Mouse (Mus musculus) left cerebral cortex, postnatal 4 days (tissue): ENCODE results near the gene Ddx5. TPM values are rescaled to one million over a fixed set of nuclear protein-coding genes. Genes with fewer than 3 reads are reported as not detected.
A peak's percentile ranks its signal among the peaks of the same experiment; 100 is the strongest.

Source experiments
- microRNA-seq: library from miRNA; unstranded; fragments of <30 nt; microRNA quantifications from one replicate; pipeline ENCODE4 v1.2.0, GENCODE M21; 2022
- total RNA-seq, 2 experiments: library from RNA; stranded (reverse); gene quantifications; 2 replicates each; pipeline ENCODE4 v1.2.3; 2021

Ddx5 gene
- total RNA-seq, 2 experiments from 2014 or later = 737 to 784 TPM

Small RNA genes within 50 kb of the gene (microRNA-seq; reads per million reads assigned to microRNA genes)
- not detected for gene Gm25994
- 39.7 reads per million, percentile 42 among the genes with 10 or more reads in this experiment for gene Mir3064

Other genes starting within 250 kb of the Ddx5 start
- gene Tex2, start 175.8 kb downstream of the Ddx5 start, total RNA-seq = 10 to 100 TPM; 70.3 to 76.1 TPM
- gene Pecam1, start 38.6 kb downstream of the Ddx5 start, total RNA-seq = 10 to 100 TPM; 17.7 TPM
- gene Milr1, start 38.0 kb downstream of the Ddx5 start, total RNA-seq = under 1 TPM; 0.56 to 0.93 TPM
- 1 to 10 TPM; 5.2 to 6.2 TPM for gene Polg2, start 9.6 kb downstream of the Ddx5 start, total RNA-seq
- 10 to 100 TPM; 14.6 to 19.6 TPM for gene Cep95, start 67 bp upstream of the Ddx5 start, total RNA-seq
- 10 to 100 TPM; 45.6 to 48.6 TPM for gene Smurf2, start 131.5 kb upstream of the Ddx5 start, total RNA-seq
- 10 to 100 TPM; 43.4 to 53.2 TPM for gene Kpna2, start 210.4 kb upstream of the Ddx5 start, total RNA-seq
- gene 1810010H24Rik, start 236.5 kb upstream of the Ddx5 start, total RNA-seq = 1 to 10 TPM; 4.2 to 4.7 TPM